Mouse (Mus musculus) neural tube, embryonic 13.5 days (tissue): Measurements from ENCODE around the gene Tigd4. TPM values are rescaled to one million over a fixed set of nuclear protein-coding genes. Genes with fewer than 3 reads are reported as not detected.

Source experiments
- ATAC-seq: fragments of 200-750 bp; cut with Nextera tagmentation; 2 replicates; pipeline ENCODE4 v1.8.0; 2017; ENCODE audit warnings: low read depth, mild to moderate bottlenecking, moderate TSS enrichment, moderate library complexity
- H3K27ac ChIP-seq: fragments of 300-500 bp; sonication (generic); replicated peaks from 2 replicates; pipeline ENCODE4 v1.5.1; 2015; ENCODE audit warnings: moderate library complexity, mild to moderate bottlenecking, inconsistent platforms
- H3K27me3 ChIP-seq: fragments of 300-500 bp; sonication (generic); 2 replicates; pipeline ENCODE4 v1.6.1; 2015; ENCODE audit warnings: mild to moderate bottlenecking, inconsistent platforms
- H3K36me3 ChIP-seq: fragments of 300-500 bp; sonication (generic); 2 replicates; pipeline ENCODE4 v1.6.1; 2015; ENCODE audit warnings: mild to moderate bottlenecking, inconsistent platforms
- H3K4me1 ChIP-seq: fragments of 300-500 bp; sonication (generic); replicated peaks from 2 replicates; pipeline ENCODE4 v1.6.1; 2015; ENCODE audit warnings: inconsistent platforms
- H3K4me2 ChIP-seq: fragments of 300-500 bp; sonication (generic); 2 replicates; pipeline ENCODE4 v1.6.1; 2015; ENCODE audit warnings: inconsistent platforms, mild to moderate bottlenecking, moderate library complexity
- H3K4me3 ChIP-seq: fragments of 300-500 bp; sonication (generic); 2 replicates; pipeline ENCODE4 v1.5.1; 2015; ENCODE audit warnings: mild to moderate bottlenecking, inconsistent platforms
- H3K9ac ChIP-seq: fragments of 300-500 bp; sonication (generic); 2 replicates; pipeline ENCODE4 v1.6.1; 2015; ENCODE audit warnings: moderate library complexity, mild to moderate bottlenecking, inconsistent platforms
- H3K9me3 ChIP-seq: fragments of 300-500 bp; sonication (generic); 2 replicates; pipeline ENCODE4 v1.6.1; 2016; ENCODE audit warnings: inconsistent platforms
- WGBS: fragments of 180-500 bp; shearing (Covaris S2); methylation state at CpG from one replicate; pipeline ENCODE4 v1.1.7; 2015; 5-methylcytosine and 5-hydroxymethylcytosine counted together
- polyA plus RNA-seq: library from polyadenylated mRNA; unstranded; fragments of >200 nt; fragmentation: Nextera tagmentation; extraction: Ambion mirVana; gene quantifications from 2 replicates; pipeline ENCODE4 v1.2.1, GENCODE M21; 2015

Gene Tigd4
- polyA plus RNA-seq, 1 experiment from 2014 or later = not detected

GRCm38 (mm10) chr3:84615856-84616225, 22.5 kb downstream of the Tigd4 start:
- no peak overlapping the region for H3K27ac ChIP-seq
- WGBS = 39% methylated on average over 7 of the region's 7 CpGs
- no peak overlapping the region for H3K4me2 ChIP-seq
- no peak overlapping the region for H3K9ac ChIP-seq
- H3K9me3 ChIP-seq = no peaks in the 10 kb centered on the region
- ATAC-seq = no peak
- H3K27me3 ChIP-seq = no peaks in the 10 kb centered on the region
- H3K4me1 ChIP-seq = 0 out of 2 replicates have a peak, but pooled peaks cover 3% of the 10 kb centered on the region
- no peak overlapping the region for H3K4me3 ChIP-seq
- no peaks in the 10 kb centered on the region for H3K36me3 ChIP-seq

DNA sequence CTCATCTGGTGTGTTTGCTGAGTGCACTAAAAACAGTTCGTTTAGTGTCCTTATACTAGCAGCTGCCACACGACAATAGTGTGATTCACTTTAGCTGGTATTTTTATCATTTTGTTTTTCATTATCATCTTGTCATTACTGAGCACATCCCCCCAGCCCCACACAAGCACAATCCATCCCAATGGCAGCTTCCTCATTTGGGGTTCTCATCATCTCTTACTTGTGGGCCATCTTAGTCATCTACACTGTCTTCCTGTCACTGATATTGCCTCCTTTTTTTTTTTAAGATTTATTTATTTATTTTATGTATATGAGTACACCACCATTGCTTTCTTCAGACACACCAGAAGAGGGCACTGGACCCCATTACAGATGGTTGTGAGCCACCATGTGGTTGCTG, 25.3 kb downstream of the Tigd4 start:
- no peak for ATAC-seq
- H3K27ac ChIP-seq = no peak overlapping the region
- WGBS = 92% methylated on average over 2 of the region's 2 CpGs

GRCm38 (mm10) chr3:84619056-84619455, 25.7 kb downstream of the Tigd4 start:
- WGBS = 99% methylated on average over 7 of the region's 7 CpGs
- H3K27ac ChIP-seq = no peak overlapping the region

More for the DNA sequence above, 25.3 kb downstream of the Tigd4 start:
- H3K27me3 ChIP-seq = no peaks in the 10 kb centered on the region
- H3K9ac ChIP-seq = no peak overlapping the region
- H3K4me2 ChIP-seq = no peak overlapping the region
- H3K36me3 ChIP-seq = no peaks in the 10 kb centered on the region
- H3K4me3 ChIP-seq = no peak overlapping the region
- 0 out of 2 replicates have a peak, but pooled peaks cover 3% of the 10 kb centered on the region for H3K4me1 ChIP-seq
- no peaks in the 10 kb centered on the region for H3K9me3 ChIP-seq

GRCm38 (mm10) chr3:84619725-84620124, 26.4 kb downstream of the Tigd4 start:
- Histone ChIP-seq H3K4me3 (no peak overlapping the region), H3K4me2 (no peak overlapping the region), H3K27me3 (no peaks in the 10 kb centered on the region), H3K9me3 (no peaks in the 10 kb centered on the region), H3K36me3 (no peaks in the 10 kb centered on the region), H3K9ac (no peak overlapping the region), H3K4me1 (0 out of 2 replicates have a peak, but pooled peaks cover 3% of the 10 kb centered on the region), H3K27ac (no peak overlapping the region)
- ATAC-seq = no peak
- WGBS = 95% methylated on average over 6 of the region's 6 CpGs

More at GRCm38 (mm10) chr3:84619056-84619455, 25.7 kb downstream of the Tigd4 start:
- Histone ChIP-seq H3K36me3 (no peaks in the 10 kb centered on the region), H3K4me3 (no peak overlapping the region), H3K9ac (no peak overlapping the region), H3K4me1 (0 out of 2 replicates have a peak, but pooled peaks cover 3% of the 10 kb centered on the region), H3K4me2 (no peak overlapping the region), H3K27me3 (no peaks in the 10 kb centered on the region), H3K9me3 (no peaks in the 10 kb centered on the region)
- ATAC-seq = no peak

- ATAC-seq = no peak
- Histone ChIP-seq H3K36me3 (no peaks in the 10 kb centered on the region), H3K9me3 (no peaks in the 10 kb centered on the region), H3K4me2 (no peak overlapping the region), H3K4me1 (no peaks in the 10 kb centered on the region; the same call in 1 of the 2 replicates), H3K27ac (no peak overlapping the region), H3K27me3 (no peaks in the 10 kb centered on the region), H3K9ac (no peak overlapping the region), H3K4me3 (no peak overlapping the region)
- WGBS = 63% methylated on average over 3 of the region's 3 CpGs
These were observed 28.7 kb downstream of the Tigd4 start for GRCm38 (mm10) chr3:84622026-84622425.

GRCm38 (mm10) chr3:84631586-84631985, 38.2 kb downstream of the Tigd4 start:
- Histone ChIP-seq H3K9me3 (no peaks in the 10 kb centered on the region), H3K4me1 (no peaks in the 10 kb centered on the region), H3K27me3 (no peaks in the 10 kb centered on the region), H3K4me3 (no peak overlapping the region), H3K4me2 (no peak overlapping the region), H3K27ac (no peak overlapping the region), H3K36me3 (no peaks in the 10 kb centered on the region), H3K9ac (no peak overlapping the region)
- 96% methylated on average over 9 of the region's 9 CpGs for WGBS
- no peak for ATAC-seq

DNA sequence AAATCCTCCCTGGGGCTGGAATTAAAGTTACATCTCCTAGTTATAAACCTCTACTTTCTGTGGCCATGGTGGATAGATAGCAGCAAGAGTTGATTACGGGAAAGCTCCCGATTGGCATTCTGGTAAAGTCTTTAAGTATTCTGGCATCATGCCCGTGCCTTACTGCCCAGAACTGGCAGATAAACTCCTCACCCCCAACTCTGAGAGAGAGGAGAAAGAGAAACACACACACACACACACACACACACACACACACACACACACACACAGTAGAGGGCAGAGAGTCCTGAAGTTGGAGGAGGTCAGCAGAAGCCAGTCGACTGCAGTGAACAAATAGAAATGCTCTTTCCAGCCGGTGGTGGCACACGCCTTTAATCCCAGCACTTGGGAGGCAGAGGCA, 43.7 kb downstream of the Tigd4 start:
- no peak overlapping the region for H3K4me2 ChIP-seq
- H3K27me3 ChIP-seq = no peaks in the 10 kb centered on the region

GRCm38 (mm10) chr3:84637890-84638578, 44.7 kb downstream of the Tigd4 start:
- H3K9me3 ChIP-seq = no peaks in the 10 kb centered on the region
- H3K36me3 ChIP-seq = no peaks in the 10 kb centered on the region
- H3K4me1 ChIP-seq = peaks cover 4% of the 10 kb centered on the region; the same call in 1 of the 2 replicates
- H3K4me2 ChIP-seq = no peak overlapping the region
- H3K27me3 ChIP-seq = no peaks in the 10 kb centered on the region
- no peak for ATAC-seq
- no peak overlapping the region for H3K9ac ChIP-seq
- no peak overlapping the region for H3K27ac ChIP-seq
- no peak overlapping the region for H3K4me3 ChIP-seq
- WGBS = 76% methylated on average over 12 of the region's 12 CpGs

More for the DNA sequence above, 43.7 kb downstream of the Tigd4 start:
- 80% methylated on average over 6 of the region's 6 CpGs for WGBS
- no peak overlapping the region for H3K9ac ChIP-seq
- H3K4me3 ChIP-seq = no peak overlapping the region
- H3K36me3 ChIP-seq = no peaks in the 10 kb centered on the region
- H3K9me3 ChIP-seq = no peaks in the 10 kb centered on the region
- ATAC-seq = no peak
- no peak overlapping the region for H3K27ac ChIP-seq
- peaks cover 4% of the 10 kb centered on the region; the same call in 1 of the 2 replicates for H3K4me1 ChIP-seq

DNA sequence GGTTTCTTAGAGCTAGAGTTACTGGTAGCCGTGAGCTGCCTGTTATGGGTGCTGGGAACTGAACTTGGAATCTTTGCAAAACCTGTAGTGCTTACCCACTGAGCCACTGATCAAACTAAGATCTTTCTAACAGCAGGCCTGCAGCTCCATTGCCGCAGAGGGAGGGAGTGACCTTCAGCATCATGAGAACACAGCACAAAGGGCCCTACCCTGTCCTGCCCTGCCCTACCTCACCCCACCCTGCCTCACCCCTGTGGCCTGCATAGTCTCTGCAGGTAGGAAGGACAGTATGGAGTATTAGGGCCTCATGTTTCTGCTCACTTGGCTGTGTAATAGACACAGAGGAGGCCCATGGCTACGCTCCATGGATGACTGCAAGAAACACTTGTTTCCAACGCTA, 45.5 kb downstream of the Tigd4 start:
- Histone ChIP-seq H3K4me1 (peaks cover 4% of the 10 kb centered on the region; the same call in 1 of the 2 replicates), H3K4me2 (no peak overlapping the region), H3K9ac (no peak overlapping the region), H3K4me3 (no peak overlapping the region), H3K27me3 (no peaks in the 10 kb centered on the region), H3K9me3 (no peaks in the 10 kb centered on the region), H3K36me3 (no peaks in the 10 kb centered on the region), H3K27ac (no peak overlapping the region)
- 91% methylated on average over 4 of the region's 4 CpGs for WGBS
- no peak for ATAC-seq

DNA sequence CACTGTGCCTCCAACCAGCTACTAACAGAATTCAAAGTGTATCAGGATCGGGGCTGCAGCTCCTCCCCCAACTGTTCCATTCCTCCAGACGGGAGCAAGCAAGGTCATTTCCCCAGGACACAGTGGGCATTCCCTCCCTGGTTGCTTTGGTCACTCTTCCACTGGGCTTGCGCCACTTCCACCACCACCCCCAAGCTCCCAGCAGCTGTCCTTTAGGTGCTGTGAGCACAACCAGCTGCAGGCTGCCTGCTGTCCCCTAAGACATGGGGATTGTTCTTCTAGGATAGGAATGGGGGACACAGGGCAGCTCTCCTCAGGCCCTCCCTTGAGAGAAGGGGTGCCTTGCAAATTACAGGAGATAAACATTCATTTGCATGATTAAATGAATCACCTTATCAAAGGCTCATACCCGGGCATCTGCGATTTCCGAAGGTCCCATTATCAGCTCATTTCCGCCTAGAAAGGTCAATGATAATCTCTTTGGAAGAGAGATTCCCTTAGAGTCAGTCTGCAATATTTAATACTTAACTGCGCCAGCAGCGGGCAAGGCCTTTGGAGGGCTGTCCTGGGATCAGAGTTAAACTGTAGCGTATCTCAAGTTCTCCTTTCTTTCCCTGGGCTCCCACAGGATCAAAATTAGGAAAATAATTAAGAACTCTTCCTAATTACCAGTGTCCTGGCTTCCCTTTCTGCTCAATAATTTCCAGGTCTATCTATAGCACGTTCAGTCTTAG, 46.6 kb downstream of the Tigd4 start:
- no peak overlapping the region for H3K27ac ChIP-seq
- H3K36me3 ChIP-seq = no peaks in the 10 kb centered on the region
- no peak overlapping the region for H3K9ac ChIP-seq
- ATAC-seq = no peak
- no peak overlapping the region for H3K4me2 ChIP-seq
- no peak overlapping the region for H3K4me3 ChIP-seq
- 42% methylated on average over 11 of the region's 11 CpGs for WGBS
- no peaks in the 10 kb centered on the region for H3K27me3 ChIP-seq
- peaks cover 4% of the 10 kb centered on the region; the same call in 1 of the 2 replicates for H3K4me1 ChIP-seq
- H3K9me3 ChIP-seq = no peaks in the 10 kb centered on the region

DNA sequence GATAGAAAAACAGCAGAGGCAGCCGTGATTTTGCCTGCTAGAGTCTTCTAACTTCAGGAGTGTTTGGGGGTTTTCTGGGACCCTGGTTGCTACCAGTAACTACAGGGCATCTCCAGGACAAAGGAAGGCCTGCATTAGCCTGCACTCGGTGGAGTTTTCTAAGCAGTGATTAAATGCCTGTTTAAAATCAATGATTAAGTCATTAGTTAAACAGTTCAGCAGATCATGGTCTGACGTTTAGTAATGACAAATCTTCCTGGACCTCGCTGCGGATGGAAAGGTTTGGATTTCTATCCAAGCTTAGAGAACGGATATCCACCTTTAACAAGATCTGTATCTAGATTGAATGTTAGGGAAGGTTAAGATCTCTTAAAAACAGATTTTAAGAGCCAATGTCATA, 47.2 kb downstream of the Tigd4 start:
- no peak for ATAC-seq
- 47% methylated on average over 6 of the region's 6 CpGs for WGBS
- Histone ChIP-seq H3K27ac (no peak overlapping the region), H3K27me3 (no peaks in the 10 kb centered on the region), H3K9me3 (no peaks in the 10 kb centered on the region), H3K4me1 (peaks cover 4% of the 10 kb centered on the region; the same call in 1 of the 2 replicates), H3K9ac (no peak overlapping the region), H3K4me2 (no peak overlapping the region), H3K4me3 (no peak overlapping the region), H3K36me3 (no peaks in the 10 kb centered on the region)

DNA sequence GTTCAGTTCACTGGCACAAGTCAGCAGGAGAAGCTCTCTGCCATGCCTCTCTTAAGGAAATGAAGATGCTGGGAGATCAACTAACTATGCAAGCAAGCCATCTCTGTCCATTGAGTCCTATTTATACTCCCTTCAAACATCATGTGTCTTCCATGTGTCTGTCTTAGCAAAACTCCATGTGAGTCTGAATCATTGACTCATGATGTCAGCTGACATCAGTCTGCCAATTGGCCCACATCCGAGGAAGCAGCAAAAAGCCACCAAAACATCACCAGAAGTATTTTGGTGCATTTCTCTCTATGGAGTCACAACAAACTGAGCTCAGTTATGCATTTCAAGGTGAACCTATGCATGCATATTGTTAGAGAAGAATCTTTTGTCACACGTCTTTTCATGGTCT, 48.0 kb downstream of the Tigd4 start:
- WGBS = 91% methylated on average over 2 of the region's 2 CpGs
- Histone ChIP-seq H3K9me3 (no peaks in the 10 kb centered on the region), H3K4me3 (no peak overlapping the region), H3K4me1 (peaks cover 12% of the 10 kb centered on the region), H3K27me3 (no peaks in the 10 kb centered on the region), H3K4me2 (no peak overlapping the region), H3K9ac (no peak overlapping the region), H3K36me3 (no peaks in the 10 kb centered on the region), H3K27ac (no peak overlapping the region)
- ATAC-seq = no peak
